ENCODE assay signal across 10 mouse cellular contexts in the genomic region with DNA sequence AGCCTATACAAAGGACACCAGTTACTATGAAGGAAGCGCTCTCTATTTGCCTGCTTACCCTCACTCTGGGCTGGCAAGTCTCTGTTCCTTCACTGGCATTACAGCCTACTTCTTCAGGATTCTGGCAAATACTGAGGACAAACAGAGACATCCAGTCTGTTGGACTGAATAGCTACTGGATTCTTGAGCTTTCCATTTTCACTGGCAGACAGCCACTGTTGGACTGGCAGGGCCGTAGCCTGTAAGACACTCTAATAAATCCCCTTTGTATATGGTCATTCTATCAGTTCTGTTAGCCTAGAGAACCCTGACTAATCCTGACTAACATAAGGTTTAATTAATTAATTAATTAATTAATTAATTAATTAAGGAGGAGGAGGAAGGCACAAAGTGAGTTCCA.
"Had no signal": no experiment of that assay in that cellular context is flagged by ENCODE, and none has a peak within 500 bp of the region (broad histone marks: within the 10 kb centered on the region; RNA-seq: fewer than 3 reads in every experiment).

No protein-coding gene starts in this region.

- DNase-seq: kidney, adult 8-10 months; kidney, postnatal 10 days; kidney, postnatal 36 days; liver, embryonic 13.5 days; lung, adult 2 months; lung, postnatal 14 days; lung, postnatal 4 days; right cerebral cortex, adult 18-20 months; thymus, adult 18-20 months; thymus, postnatal 36 days had no signal
